Mouse (Mus musculus): Measurements from ENCODE around the gene 4930469K13Rik. TPM values are rescaled to one million over a fixed set of nuclear protein-coding genes. Genes with fewer than 3 reads are reported as not detected.

The 4930469K13Rik gene
- polyA plus RNA-seq, 1 experiment from 2014 or later = not detected

DNA sequence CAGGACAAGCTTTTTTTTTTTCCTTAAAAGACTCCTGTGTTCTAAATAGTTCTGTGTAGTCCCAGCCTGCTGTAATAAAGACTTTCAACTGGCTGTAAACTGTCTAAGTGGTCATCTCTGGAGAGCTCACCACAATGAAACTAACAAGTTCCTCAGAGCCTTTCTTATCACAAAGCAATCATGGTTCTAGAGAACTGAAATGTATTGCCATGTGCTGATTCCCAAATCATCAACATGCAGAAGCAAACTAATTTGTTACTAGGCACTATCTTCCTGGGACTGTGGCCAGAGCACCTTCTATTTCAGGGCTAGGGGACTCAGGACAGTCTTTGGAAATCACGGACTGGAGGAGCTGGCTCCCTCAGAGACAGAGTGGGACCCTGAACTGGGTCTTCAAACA lies 154.8 kb downstream of the 4930469K13Rik start:
- H3K9me3 ChIP-seq (replicated peaks) = no peaks in the 10 kb centered on the region
- H3K27ac ChIP-seq = no peak overlapping the region
- H3K4me1 ChIP-seq = no peaks in the 10 kb centered on the region
- H3K9ac ChIP-seq = no peak overlapping the region
- no peaks in the 10 kb centered on the region for H3K27me3 ChIP-seq
- no peak for ATAC-seq
- H3K36me3 ChIP-seq (ENCODE audit: poor library complexity, severe bottlenecking) = no peaks in the 10 kb centered on the region
- WGBS = 45% methylated on average over 1 of the region's 1 CpGs
- H3K4me3 ChIP-seq = no peak overlapping the region
- no peak overlapping the region for H3K4me2 ChIP-seq

DNA sequence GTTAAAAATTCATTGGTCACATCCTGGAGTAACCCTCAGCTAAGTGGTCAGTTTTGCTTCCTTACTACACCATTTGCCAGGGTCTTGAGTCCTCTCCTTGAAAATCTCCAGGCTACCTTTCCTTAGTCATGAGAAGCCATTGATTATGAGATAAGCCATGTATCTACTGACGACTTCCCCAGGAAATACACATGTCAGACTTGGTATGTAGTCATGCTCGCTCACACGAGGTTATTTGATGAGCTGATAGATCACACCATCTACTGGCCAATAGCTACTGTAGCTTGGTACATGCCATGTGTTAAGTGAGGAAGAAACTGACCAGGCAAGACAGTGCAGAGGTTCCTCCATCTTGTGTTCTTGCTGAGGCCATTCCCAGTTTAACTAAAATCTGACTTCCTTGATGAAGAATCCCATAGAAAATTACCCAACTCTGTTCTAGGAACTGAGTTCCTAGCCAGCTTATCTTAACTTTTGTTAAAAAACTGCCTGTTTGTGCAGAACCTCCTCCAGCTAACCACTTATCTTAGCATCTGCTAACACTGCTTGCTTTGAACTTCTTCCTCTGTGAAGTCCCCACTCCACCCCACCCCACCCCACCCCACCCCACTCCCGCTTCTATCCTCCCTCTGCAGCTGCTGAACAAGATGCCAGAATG lies 158.8 kb downstream of the 4930469K13Rik start:
- Histone ChIP-seq H3K4me1 (no peaks in the 10 kb centered on the region), H3K9me3 (replicated peaks) (no peaks in the 10 kb centered on the region), H3K9ac (no peak overlapping the region), H3K27me3 (no peaks in the 10 kb centered on the region), H3K4me3 (no peak overlapping the region), H3K4me2 (no peak overlapping the region), H3K36me3 (ENCODE audit: poor library complexity, severe bottlenecking) (no peaks in the 10 kb centered on the region), H3K27ac (no peak overlapping the region)
- ATAC-seq = no peak
- 89% methylated on average over 4 of the region's 4 CpGs for WGBS

DNA sequence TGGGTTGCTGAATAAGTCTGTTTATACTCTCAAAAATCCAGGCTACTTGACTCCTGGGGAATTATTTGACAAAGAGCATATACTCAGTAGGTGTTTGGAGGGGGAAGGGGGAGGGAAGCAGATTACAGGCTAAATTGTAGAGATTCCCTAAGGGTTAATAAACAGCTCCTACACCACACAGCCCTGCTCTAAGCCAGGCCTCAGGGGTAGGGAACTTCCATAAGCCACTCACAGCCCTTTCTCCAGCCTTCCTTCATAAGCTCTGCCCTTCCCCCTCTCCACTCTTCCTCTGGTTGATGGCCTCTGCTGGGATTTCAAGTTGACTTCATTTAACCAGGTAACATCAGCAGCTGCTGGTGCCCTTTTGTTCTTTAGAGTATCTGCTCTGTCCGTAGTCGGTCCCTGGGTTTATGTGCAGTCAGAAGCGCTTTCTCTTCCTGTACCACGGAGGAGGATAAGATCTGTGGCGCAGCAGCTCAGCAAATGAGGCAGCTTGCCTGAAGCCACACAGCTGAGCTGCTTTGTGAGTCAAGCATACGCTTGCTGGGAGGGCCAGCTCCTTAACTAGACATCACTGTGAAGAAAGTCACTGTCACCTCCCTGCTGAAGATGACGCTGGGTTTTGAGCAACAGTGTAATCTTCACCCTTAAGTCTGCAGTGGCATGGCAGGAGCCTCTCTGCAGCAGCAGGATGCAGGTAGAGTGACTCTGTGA lies 159.6 kb downstream of the 4930469K13Rik start:
- ATAC-seq = no peak
- Histone ChIP-seq H3K9ac (no peak overlapping the region), H3K4me2 (no peak overlapping the region), H3K27me3 (no peaks in the 10 kb centered on the region), H3K36me3 (ENCODE audit: poor library complexity, severe bottlenecking) (no peaks in the 10 kb centered on the region), H3K9me3 (replicated peaks) (no peaks in the 10 kb centered on the region), H3K27ac (no peak overlapping the region), H3K4me3 (no peak overlapping the region), H3K4me1 (no peaks in the 10 kb centered on the region)
- WGBS = 50% methylated on average over 7 of the region's 7 CpGs

DNA sequence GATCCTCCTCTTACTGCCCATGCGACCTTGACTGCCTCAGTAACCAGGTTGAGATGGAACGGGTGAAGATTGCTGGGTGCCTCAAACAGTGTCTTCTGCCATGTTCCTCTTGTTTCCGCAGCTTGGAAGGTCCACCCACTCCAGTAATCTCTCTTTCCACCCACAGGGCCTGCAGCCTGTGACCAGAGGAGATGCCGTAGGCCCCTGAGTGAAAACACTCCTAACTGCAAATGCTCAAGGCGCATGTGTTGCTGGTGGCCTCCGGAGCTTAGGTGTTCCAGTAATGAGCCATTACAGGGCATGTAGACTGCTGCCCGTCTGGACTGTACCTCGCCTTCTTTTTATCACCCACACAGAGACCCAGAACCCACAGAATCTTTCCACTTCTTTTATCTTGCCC lies 160.7 kb downstream of the 4930469K13Rik start:
- no peak overlapping the region for H3K4me3 ChIP-seq
- H3K4me2 ChIP-seq = no peak overlapping the region
- no peaks in the 10 kb centered on the region for H3K27me3 ChIP-seq
- no peak for ATAC-seq
- WGBS = 94% methylated on average over 8 of the region's 8 CpGs
- no peak overlapping the region for H3K27ac ChIP-seq
- 0 out of 2 replicates have a peak, but pooled peaks cover 3% of the 10 kb centered on the region for H3K4me1 ChIP-seq
- H3K36me3 ChIP-seq (ENCODE audit: poor library complexity, severe bottlenecking) = no peaks in the 10 kb centered on the region
- H3K9ac ChIP-seq = no peak overlapping the region
- no peaks in the 10 kb centered on the region for H3K9me3 ChIP-seq (replicated peaks)

DNA sequence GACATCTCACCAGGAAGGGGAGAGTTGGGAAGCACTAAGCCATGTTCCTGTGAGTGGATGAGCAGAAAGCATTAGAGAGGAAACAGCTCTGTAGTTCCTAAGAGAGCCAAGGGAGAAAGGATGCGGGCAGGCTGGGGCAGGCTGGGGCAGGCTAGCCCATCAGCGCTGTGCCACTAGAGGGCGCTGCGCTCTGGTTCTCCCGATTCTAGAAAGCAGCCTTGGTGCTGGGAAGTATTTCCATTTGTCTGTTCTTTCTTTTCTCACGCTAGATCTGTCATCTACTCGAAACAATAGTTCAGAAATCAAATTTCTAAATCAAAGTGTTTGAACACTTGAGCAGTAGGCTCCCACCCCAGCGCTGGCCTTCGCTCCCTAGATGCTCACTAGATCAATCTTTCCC lies 164.1 kb downstream of the 4930469K13Rik start:
- ATAC-seq = no peak
- Histone ChIP-seq H3K27ac (no peak overlapping the region), H3K27me3 (no peaks in the 10 kb centered on the region), H3K36me3 (ENCODE audit: poor library complexity, severe bottlenecking) (no peaks in the 10 kb centered on the region), H3K4me2 (no peak overlapping the region), H3K9ac (no peak overlapping the region), H3K4me1 (peaks cover 12% of the 10 kb centered on the region; the same call in 1 of the 2 replicates), H3K4me3 (no peak overlapping the region), H3K9me3 (replicated peaks) (no peaks in the 10 kb centered on the region)
- WGBS = 65% methylated on average over 9 of the region's 9 CpGs

DNA sequence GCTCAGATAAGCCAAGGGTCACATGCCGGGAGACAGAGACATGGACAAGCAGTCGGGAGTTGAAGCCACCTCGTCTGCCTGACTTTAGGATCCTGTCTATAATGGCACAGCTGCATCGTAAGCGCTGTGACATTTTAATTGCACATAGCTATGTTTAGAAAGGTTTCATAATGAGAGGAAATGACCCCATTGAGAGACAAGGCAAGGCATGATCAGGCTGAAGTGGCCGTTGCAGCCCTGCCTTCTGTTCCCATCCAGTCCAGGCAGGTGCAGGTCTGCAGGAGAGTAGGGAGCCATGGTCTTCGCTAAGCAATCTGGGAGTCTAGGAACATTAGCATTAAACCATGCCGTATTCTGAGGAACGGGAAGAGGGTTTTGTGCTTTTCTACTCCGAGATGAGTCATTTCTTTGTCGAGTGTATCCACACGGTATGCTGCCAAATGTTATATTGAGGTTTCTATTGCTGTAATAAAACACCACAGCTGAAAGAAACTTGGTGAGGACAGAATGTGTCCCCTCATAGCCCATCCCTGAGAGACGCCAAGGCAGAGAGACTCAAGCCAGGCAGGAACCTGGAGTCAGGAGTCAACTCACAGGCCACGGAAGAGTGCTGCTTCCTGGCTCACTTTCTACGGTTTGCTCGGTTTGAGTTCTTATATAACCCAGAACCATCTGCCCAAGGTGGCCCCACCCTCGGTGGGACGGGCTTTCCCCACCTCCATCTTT lies 165.8 kb downstream of the 4930469K13Rik start:
- H3K4me1 ChIP-seq = peaks cover 16% of the 10 kb centered on the region; the same call in 1 of the 2 replicates
- no peak for ATAC-seq
- 70% methylated on average over 18 of the region's 18 CpGs for WGBS
- no peaks in the 10 kb centered on the region for H3K36me3 ChIP-seq (ENCODE audit: poor library complexity, severe bottlenecking)
- H3K27ac ChIP-seq = no peak overlapping the region
- no peaks in the 10 kb centered on the region for H3K9me3 ChIP-seq (replicated peaks)
- no peak overlapping the region for H3K4me2 ChIP-seq
- no peaks in the 10 kb centered on the region for H3K27me3 ChIP-seq
- no peak overlapping the region for H3K9ac ChIP-seq
- no peak overlapping the region for H3K4me3 ChIP-seq

DNA sequence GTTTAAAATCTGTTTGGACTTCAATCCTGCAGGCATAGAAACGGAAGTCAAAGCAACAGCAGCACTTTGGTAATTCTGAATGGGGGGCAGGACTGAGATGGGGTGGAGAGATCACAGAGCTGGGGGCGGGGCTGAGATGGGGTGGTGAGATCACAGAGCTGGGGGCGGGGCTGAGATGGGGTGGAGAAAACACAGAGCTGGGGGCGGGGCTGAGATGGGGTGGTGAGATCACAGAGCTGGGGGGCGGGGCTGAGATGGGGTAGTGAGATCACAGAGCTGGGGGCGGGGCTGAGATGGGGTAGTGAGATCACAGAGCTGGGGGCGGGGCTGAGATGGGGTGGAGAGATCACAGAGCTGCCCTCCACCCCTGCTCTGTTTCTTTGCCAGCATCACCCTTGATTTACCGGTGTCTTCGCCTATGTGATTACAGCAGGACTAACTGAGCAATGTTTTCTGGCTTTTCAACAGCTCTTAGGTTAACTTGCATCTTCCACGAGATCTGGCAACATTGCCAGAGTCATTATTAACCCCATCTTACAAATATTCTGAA lies 166.4 kb downstream of the 4930469K13Rik start:
- Histone ChIP-seq H3K4me2 (no peak overlapping the region), H3K36me3 (ENCODE audit: poor library complexity, severe bottlenecking) (no peaks in the 10 kb centered on the region), H3K27me3 (no peaks in the 10 kb centered on the region), H3K9ac (no peak overlapping the region), H3K27ac (no peak overlapping the region), H3K4me1 (peaks cover 16% of the 10 kb centered on the region; the same call in 1 of the 2 replicates), H3K9me3 (replicated peaks) (no peaks in the 10 kb centered on the region), H3K4me3 (no peak overlapping the region)
- ATAC-seq = no peak
- WGBS = 17% methylated on average over 6 of the region's 10 CpGs

DNA sequence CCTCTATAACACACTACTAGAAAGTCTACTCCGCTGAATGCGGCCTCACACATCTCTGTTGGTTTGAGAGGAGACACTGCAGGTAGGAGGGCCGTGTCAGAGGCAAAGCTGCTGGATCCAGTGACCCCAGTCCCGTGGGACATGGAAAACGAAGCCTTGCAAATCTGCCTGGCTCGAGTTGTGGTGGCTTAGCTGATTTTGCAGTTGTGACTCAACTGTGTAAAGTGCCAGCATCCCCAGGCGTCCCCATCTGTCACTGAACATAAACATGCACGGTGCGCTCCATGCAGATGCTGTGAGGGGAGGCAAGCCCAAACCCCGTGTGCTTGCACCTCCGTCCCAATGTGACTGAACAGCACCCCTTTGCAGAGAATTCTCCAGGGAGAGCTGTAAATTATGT lies 168.9 kb downstream of the 4930469K13Rik start:
- H3K27me3 ChIP-seq = no peaks in the 10 kb centered on the region
- H3K4me3 ChIP-seq = no peak overlapping the region
- no peaks in the 10 kb centered on the region for H3K36me3 ChIP-seq (ENCODE audit: poor library complexity, severe bottlenecking)
- no peaks in the 10 kb centered on the region for H3K9me3 ChIP-seq (replicated peaks)
- 69% methylated on average over 11 of the region's 11 CpGs for WGBS
- H3K4me2 ChIP-seq = no peak overlapping the region
- no peak for ATAC-seq
- no peak overlapping the region for H3K9ac ChIP-seq
- no peak overlapping the region for H3K27ac ChIP-seq
- H3K4me1 ChIP-seq = peaks cover 22% of the 10 kb centered on the region; the same call in 1 of the 2 replicates

DNA sequence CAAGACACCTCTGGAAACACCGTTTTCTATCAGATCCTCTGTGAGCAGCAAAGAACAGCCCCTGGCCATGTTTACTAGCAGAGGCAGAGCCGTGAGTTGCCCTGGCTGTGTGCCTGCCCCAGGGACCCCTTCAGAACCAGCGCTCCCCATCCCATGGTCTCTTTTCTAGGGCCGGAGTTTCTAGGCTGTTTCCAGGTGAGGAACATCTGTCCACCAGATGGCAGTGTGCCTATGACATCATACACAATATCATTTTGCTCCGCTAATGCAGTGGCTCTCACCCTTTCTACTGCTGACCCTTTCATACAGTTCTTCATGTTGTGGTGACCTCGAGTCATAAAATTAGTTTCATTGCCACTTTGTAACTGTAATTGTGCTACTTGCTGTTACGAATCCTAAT lies 169.7 kb downstream of the 4930469K13Rik start:
- Histone ChIP-seq H3K4me1 (peaks cover 22% of the 10 kb centered on the region; the same call in 1 of the 2 replicates), H3K27ac (no peak overlapping the region), H3K4me2 (no peak overlapping the region), H3K36me3 (ENCODE audit: poor library complexity, severe bottlenecking) (no peaks in the 10 kb centered on the region), H3K27me3 (no peaks in the 10 kb centered on the region), H3K9me3 (replicated peaks) (no peaks in the 10 kb centered on the region), H3K4me3 (no peak overlapping the region), H3K9ac (no peak overlapping the region)
- 52% methylated on average over 7 of the region's 7 CpGs for WGBS
- no peak for ATAC-seq

DNA sequence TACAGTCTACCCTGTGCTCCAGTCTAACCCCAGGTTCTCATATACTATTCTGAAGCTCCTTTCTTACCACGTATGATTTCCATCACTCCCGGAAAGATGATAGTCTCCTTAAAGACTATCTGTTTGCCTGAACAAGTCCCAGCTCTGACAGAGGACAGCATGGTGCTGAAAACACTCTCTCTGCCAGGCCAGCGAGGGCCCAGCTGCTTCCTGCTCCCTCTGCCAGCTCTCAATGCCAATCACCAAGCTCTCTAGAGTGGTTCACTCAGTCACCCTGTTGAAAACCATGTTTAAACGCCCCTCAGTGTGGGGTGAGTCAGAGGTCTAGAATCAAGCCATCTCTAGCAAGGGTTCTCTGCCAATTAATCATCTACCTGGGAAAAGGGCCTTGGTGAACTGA lies 170.5 kb downstream of the 4930469K13Rik start:
- H3K27ac ChIP-seq = no peak overlapping the region
- WGBS = 79% methylated on average over 4 of the region's 4 CpGs
- ATAC-seq = no peak
- H3K9me3 ChIP-seq (replicated peaks) = no peaks in the 10 kb centered on the region
- H3K36me3 ChIP-seq (ENCODE audit: poor library complexity, severe bottlenecking) = no peaks in the 10 kb centered on the region
- H3K27me3 ChIP-seq = no peaks in the 10 kb centered on the region
- no peak overlapping the region for H3K9ac ChIP-seq
- no peak overlapping the region for H3K4me3 ChIP-seq
- H3K4me2 ChIP-seq = no peak overlapping the region
- peaks cover 21% of the 10 kb centered on the region; the same call in 1 of the 2 replicates for H3K4me1 ChIP-seq

DNA sequence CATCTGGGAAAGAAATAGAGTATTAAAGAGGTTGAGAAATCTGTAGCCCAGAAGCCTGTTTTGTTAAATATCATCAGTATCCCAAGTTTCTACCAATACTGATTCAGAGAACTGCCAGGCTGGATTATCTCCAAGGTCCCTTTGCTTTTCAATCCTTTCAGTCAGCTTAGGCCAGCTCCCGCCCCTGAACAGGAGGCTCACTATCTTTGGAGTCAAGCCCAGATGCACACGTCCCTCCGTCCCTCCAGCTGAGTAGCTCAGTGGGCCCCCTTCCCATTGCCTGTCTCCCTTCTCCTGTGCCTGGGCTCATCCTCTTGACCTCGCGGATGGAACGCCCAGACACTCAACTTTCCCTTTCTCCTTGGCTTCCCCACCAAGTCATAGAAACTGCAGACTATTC lies 171.0 kb downstream of the 4930469K13Rik start:
- Histone ChIP-seq H3K4me2 (no peak overlapping the region), H3K27ac (no peak overlapping the region)
- 51% methylated on average over 6 of the region's 6 CpGs for whole genome bisulfite sequencing

DNA sequence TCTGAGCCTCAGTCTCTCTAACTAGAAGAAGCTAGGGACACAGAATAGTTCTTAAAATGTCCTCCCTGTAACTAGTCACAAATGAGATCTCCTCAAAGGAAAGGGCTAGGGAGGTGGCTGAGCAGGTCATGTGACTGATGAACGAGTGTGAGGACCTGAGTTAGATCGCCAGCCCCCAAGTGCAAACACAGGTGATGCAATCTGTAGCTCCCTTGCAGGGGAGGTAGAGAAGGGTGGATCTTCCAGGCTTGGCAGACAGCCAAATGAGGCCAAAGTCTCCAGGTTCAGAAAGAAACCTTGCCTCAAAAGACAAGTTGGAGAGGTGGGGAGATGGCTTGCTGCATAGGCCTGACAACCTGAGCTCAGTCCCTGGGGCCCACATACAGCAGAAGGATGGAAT lies 171.8 kb downstream of the 4930469K13Rik start:
- WGBS = 71% methylated on average over 2 of the region's 2 CpGs
- H3K4me2 ChIP-seq = no peak overlapping the region
- H3K27ac ChIP-seq = no peak overlapping the region
- no peak overlapping the region for H3K4me3 ChIP-seq
- no peaks in the 10 kb centered on the region for H3K9me3 ChIP-seq (replicated peaks)
- H3K9ac ChIP-seq = no peak overlapping the region
- H3K36me3 ChIP-seq (ENCODE audit: poor library complexity, severe bottlenecking) = no peaks in the 10 kb centered on the region
- ATAC-seq = no peak
- no peaks in the 10 kb centered on the region for H3K27me3 ChIP-seq
- 0 out of 2 replicates have a peak, but pooled peaks cover 12% of the 10 kb centered on the region for H3K4me1 ChIP-seq

More for the DNA sequence above, 171.0 kb downstream of the 4930469K13Rik start:
- H3K9ac ChIP-seq = no peak overlapping the region
- H3K27me3 ChIP-seq = no peaks in the 10 kb centered on the region
- no peak for ATAC-seq
- no peaks in the 10 kb centered on the region for H3K36me3 ChIP-seq (ENCODE audit: poor library complexity, severe bottlenecking)
- no peaks in the 10 kb centered on the region for H3K9me3 ChIP-seq (replicated peaks)
- H3K4me3 ChIP-seq = no peak overlapping the region
- H3K4me1 ChIP-seq = peaks cover 16% of the 10 kb centered on the region; the same call in 1 of the 2 replicates

Measured in forebrain, embryonic 13.5 days (tissue).